Mouse (Mus musculus): Measurements from ENCODE around the gene Ssh3. TPM values are rescaled to one million over a fixed set of nuclear protein-coding genes. Genes with fewer than 3 reads are reported as not detected.

The Ssh3 gene
- total RNA-seq (2021) = 1 to 10 TPM; 2.8 to 3.4 TPM
- long read RNA-seq, experiment 1, partial matches to known transcripts = 0 of 2 reads
- long read RNA-seq, experiment 1, other reads (novel, unspliced or antisense) = 1 of 2 reads
- long read RNA-seq, experiment 2, partial matches to known transcripts = 0 of 1 reads
- long read RNA-seq, experiment 2, other reads (novel, unspliced or antisense) = 0 of 1 reads

GRCm38 (mm10) chr19:4268566-4269361, at the start of gene Ssh3:
Ssh3 (minus strand) TSS chr19:4269180.
- peak; percentile 63 for DNase-seq (ENCODE audit: low spot score)

DNA sequence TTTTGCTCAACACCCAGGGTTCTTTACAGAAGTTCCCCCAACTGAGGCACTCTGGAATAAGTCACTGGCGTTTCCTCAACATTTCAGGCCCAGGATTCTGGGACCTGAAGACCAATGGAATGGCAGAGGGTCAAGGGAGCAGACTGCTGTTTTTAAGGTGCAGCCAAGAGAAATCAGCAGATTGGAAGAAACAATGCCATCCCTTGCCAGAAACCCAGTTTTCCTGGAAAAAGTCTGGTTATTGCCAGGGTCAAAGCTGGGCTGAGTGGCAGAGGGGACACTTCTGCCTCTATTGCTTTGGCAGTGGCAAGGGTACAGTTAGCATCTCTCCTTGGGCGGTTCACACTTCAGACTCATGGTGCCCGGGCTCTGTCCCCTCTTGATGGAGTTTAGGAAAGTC, 48.2 kb upstream of the Ssh3 start:
- DNase-seq (ENCODE audit: low spot score) = no peak

DNA sequence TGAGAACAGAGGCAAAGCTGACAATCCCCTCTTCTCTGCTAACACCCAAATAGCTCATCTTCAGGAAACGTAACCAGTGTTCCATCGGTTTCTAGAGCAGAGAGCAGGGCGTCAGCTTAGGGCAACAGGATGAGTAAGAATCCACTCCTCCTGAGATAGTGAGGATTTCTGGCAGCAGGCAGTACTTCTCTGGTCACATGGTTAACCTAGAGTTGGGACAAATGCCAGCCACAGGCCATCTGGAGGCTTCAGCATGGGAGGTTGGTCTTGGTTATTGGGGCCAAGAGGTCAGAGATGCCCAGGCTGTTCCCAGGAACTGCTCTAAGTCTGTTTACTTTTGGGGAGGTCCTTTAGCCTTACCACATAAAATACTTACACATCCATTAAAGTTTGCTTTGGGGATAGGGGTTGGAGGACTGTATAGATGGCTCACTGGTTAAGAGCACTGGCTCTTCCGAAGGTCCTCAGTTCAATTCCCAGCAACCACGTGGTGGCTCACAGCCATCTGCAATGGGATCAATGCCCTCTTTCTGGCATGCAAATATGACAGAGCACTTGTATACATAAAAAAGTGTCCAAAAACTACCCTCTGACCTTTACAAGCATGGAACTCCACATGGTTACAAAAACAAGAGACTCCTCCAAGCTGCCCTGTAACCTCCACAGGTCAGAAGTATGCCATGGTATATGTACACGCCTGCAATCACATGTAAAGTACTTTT, 46.4 kb upstream of the Ssh3 start:
- no peak for DNase-seq (ENCODE audit: low spot score)

DNA sequence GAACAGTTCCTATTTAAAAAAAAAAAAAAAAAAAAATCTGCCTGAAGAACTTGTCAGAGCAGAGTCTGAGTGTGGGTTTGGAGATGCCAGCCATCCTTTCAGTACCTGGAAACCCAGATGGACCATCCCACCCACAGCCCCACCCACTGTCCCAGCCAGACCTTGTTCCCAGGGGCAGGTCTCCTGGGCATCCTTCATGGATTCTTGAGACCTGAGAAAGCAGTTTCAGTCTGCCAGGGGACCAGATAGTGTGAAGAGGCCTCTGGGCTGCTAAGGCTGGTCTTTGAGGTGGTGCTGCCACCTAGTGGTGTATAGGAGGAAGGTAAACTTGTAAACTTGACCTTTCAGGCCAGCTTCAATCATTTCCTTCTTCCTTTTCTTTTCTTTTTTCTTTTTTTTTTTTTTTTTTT, 40.8 kb upstream of the Ssh3 start:
- peak; percentile 71 for DNase-seq (ENCODE audit: low spot score)

GRCm38 (mm10) chr19:4309302-4309701, 40.3 kb upstream of the Ssh3 start:
- DNase-seq (ENCODE audit: low spot score) = no peak

GRCm38 (mm10) chr19:4306190-4306577, 37.2 kb upstream of the Ssh3 start, which contains the start of gene Grk2:
Grk2 (minus strand) TSS chr19:4306222.
- DNase-seq (ENCODE audit: low spot score) = peak; percentile 75

DNA sequence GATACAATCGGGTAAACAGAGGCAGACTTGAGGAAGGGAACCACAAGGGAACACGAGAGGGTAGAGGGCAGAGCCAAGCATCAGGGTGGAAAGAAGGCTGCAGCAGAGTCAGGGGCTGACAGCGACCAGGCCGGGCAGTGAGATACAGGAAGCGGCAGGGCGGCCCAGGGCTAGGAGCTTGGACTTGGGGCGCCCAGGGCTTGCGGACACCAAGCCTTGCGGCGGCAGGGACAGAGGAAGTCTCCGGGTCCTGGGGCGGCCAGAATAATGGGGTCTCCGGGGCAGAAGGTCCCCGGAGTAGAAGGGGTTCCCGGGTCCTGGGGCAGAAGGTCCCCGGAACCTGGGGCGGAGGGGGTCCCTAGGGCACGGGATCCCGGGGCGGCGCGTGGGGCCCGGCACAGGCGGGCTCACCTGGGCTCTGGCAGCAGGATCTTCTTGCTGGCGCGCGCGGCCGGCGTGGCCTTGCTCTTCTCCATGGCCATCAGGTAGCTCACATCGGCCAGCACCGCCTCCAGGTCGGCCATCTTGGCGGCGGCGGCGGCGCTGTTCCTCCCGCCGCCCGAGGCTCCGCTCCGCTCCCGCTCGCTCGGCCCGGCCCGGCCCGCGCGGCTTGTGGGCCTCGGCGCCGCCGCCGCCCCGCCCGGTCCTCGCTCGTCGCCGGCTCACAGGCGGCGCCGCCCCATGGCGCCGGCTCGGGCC, 36.7 kb upstream of the Ssh3 start:
- peak; percentile 24 for DNase-seq (ENCODE audit: low spot score)

DNA sequence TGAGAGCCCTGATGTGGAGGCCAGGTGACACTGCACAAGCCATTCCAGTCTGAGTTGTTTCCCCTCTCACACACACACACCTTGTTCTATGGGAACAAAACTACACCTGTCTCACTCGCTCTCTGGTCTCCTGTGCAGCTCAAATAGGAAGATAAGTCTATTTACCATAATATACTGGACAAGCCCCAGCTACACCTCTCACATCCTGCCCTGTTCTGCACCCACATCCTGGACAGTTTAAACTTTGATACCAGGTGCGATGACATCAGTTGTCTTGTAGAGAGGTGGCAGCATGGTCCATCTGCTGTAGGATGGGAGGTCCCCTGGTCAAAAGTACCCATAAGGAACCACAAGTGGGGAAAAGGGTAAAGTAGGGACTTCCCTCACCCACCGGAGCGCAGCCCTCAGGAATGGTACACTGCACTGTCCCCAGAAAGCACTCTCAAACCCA, 35.9 kb upstream of the Ssh3 start:
- DNase-seq (ENCODE audit: low spot score) = no peak

GRCm38 (mm10) chr19:4304251-4304821, 35.4 kb upstream of the Ssh3 start:
- no peak for DNase-seq (ENCODE audit: low spot score)

GRCm38 (mm10) chr19:4303640-4303995, 34.6 kb upstream of the Ssh3 start:
- DNase-seq (ENCODE audit: low spot score) = no peak

DNA sequence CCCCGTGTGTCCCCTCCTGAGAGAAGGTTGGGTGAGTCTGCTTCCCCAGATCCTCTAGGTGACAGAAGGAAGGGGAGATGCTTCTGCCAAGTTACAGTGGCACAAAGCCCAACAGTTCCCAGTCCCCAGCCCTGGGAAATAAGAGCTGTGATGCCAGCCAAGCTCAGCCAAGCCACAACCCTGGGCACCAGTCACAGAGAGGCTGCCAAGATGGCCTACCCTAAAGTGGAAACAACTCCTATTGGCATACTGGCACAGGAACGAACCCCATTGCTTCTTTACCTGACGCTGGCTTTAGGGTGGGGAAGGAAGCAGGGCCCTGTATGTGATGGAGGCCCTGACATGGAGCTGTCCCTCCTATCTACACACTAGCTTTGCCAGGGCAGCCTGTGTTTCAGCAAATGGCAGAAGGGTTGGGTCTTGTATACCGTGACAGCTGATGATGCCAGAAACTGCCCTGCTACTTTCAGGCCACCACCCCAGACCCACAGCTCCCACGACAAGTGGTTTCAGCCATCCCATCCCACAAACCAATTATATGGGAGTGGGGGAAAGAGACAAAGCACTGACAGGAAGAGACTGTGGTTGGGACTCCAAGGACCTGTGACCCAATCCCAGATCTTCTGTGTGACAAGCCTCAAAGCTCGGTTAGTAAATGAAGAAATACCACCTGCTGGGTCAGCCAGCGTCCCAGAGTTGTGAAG, 34.1 kb upstream of the Ssh3 start:
- peak; percentile 83 for DNase-seq (ENCODE audit: low spot score)

- peak; percentile 31 for DNase-seq (ENCODE audit: low spot score)
Observed at GRCm38 (mm10) chr19:4301735-4302651, 33.0 kb upstream of the Ssh3 start.

DNA sequence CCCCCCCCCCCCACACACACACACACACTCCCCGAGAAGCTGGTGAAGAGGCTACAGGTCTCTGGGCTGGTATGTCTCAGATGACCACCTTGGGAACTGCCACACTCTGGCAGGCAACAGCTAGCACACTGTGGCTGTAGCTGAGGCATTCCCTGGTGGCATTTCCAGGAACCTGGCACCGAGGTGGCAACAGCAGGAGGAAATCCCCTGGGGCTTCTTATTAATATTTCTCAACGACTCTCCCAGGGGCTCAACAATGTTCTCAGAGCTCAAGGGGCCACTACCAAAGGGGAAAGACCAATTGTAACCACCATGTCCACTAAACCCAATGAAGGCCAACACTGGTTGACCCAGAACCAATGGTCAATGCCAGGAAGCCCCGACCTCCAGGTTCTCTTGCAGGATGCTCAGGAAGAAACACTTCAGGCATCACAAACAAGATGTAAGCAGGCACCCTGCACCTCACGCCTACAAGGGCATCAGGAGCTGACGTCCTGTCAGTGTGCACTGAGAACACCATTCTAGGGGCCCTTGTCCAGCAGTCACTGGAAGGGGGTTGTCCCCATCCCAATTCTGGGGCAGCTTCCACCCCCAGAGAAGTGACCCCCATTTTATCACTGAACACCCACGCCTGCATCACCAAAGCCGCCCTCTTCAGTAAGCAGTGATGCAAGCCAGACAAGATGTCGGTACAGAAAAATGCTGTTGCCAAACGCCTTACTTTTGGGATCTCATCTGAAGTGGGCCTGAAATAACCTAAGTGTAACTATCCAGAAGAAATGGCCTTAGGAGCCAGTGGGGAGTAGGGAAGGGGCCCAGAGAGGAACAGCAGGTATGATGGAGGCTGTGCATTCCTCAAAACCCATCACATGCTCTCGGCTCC, 32.1 kb upstream of the Ssh3 start:
- no peak for DNase-seq (ENCODE audit: low spot score)

DNA sequence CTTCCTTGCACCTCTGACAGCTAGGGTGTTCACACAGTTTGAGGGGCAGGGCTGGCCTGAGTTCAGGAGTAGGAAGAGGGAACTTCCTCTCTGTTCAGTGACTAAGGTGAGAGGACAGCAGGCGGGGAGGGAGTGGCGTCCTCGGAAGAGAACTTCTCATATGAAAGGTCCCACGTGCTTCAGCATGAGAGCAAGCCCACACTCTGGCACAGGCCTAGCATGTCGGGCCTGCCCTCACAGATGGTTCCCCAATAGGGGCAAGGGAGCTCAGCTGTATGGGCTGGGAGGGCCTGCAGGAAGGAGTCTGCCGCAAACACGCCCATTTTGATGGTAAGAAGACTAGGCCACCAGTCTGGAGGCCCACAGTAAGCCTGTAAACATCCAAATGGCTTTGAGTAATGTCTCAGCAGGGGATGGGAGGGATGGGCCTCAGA, 31.3 kb upstream of the Ssh3 start:
- DNase-seq (ENCODE audit: low spot score) = no peak

DNA sequence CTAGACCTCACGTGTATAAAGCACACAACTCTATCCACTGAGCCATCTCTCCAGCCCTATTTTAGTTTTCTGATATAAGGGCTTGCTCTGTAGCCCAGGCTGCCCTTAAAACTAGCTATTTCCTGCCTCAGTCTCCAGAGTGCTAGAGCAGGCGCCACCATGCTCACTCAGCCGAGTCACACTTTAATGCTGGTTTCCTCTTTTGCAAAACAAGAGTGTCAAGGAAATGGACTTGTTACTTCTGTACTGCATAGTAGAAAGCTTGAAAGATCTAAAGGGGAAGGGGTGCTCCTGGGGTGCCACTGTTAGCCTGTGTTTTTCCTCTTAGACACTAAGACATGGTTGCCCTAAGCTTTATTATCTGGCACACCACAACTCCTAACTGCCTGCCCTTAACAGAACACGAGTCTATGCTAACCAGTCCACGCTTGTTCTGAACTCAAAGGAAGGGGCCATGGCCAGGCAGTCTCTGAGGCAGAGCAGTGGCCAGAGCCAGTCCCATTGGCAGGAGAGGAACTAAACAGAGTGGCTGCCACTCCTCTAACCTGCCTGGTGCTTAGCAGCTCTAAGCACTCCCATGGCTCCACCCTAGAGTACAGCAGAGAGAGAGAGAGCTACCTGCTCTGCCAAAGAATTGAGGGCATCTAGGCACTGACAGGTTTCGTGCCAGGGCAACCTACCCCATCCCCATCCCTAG, 30.7 kb upstream of the Ssh3 start:
- no peak for DNase-seq (ENCODE audit: low spot score)

DNA sequence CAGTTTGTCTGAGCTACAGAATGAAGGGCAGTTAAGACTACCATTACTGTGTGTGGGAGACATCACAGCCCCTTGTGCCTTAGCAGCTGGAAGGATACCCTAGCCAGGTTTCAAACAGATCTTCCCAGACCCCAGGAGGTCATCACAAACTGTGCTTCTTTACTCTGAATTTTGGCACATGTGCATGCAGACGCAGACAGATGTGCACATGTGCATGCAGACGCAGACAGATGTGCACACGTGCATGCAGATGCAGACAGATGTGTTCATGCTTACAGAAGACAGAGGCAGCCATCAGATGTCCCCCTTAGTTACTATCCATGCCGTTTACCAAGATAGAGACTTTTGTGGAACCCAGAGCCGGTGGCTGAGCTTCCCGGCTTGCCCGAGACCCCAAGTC, 30.1 kb upstream of the Ssh3 start:
- DNase-seq (ENCODE audit: low spot score) = no peak

- no peak for DNase-seq (ENCODE audit: low spot score)
Observed at GRCm38 (mm10) chr19:4298322-4299121, 29.5 kb upstream of the Ssh3 start.

Data from gastrocnemius, adult 18-20 months (tissue).